Mouse (Mus musculus) hindbrain, embryonic 13.5 days (tissue): ENCODE results near the gene 4930442H23Rik. TPM values are rescaled to one million over a fixed set of nuclear protein-coding genes. Genes with fewer than 3 reads are reported as not detected.
A peak's percentile ranks its signal among the peaks of the same experiment; 100 is the strongest.
"Not testable (repeated sequence)": the region's sequence is repeated elsewhere in the genome, so short reads cannot be mapped to it uniquely, and the experiment has no call there.

Experiments
- ATAC-seq: fragments of 200-750 bp; cut with Nextera tagmentation; 2 replicates; pipeline ENCODE4 v1.8.0; 2017; ENCODE audit warnings: moderate TSS enrichment; ENCODE audit not compliant: low FRiP score
- H3K27ac ChIP-seq: fragments of 300-500 bp; sonication (generic); 2 replicates; pipeline ENCODE4 v1.5.1; 2015; ENCODE audit warnings: inconsistent platforms, mild to moderate bottlenecking, moderate library complexity
- H3K27me3 ChIP-seq: fragments of 300-500 bp; sonication (generic); 2 replicates; pipeline ENCODE4 v1.6.1; 2015; ENCODE audit warnings: mild to moderate bottlenecking, inconsistent platforms
- H3K36me3 ChIP-seq: fragments of 300-500 bp; sonication (generic); 2 replicates; pipeline ENCODE4 v1.6.1; 2015; ENCODE audit warnings: mild to moderate bottlenecking, inconsistent platforms
- H3K4me1 ChIP-seq: fragments of 300-500 bp; sonication (generic); replicated peaks from 2 replicates; pipeline ENCODE4 v1.6.1; 2015; ENCODE audit warnings: inconsistent platforms
- H3K4me2 ChIP-seq: fragments of 300-500 bp; sonication (generic); 2 replicates; pipeline ENCODE4 v1.6.1; 2015; ENCODE audit warnings: inconsistent platforms, mild to moderate bottlenecking, moderate library complexity
- H3K4me3 ChIP-seq: fragments of 300-500 bp; sonication (generic); 2 replicates; pipeline ENCODE4 v1.5.1; 2015; ENCODE audit warnings: mild to moderate bottlenecking, inconsistent platforms
- H3K9ac ChIP-seq: fragments of 300-500 bp; sonication (generic); 2 replicates; pipeline ENCODE4 v1.6.1; 2015; ENCODE audit warnings: mild to moderate bottlenecking, inconsistent platforms
- H3K9me3 ChIP-seq: fragments of 300-500 bp; sonication (generic); 2 replicates; pipeline ENCODE4 v1.6.1; 2016; ENCODE audit warnings: inconsistent platforms
- WGBS: fragments of 180-500 bp; shearing (Covaris S2); methylation state at CpG from one replicate; pipeline ENCODE4 v1.1.7; 2015; 5-methylcytosine and 5-hydroxymethylcytosine counted together
- polyA plus RNA-seq: library from polyadenylated mRNA; unstranded; fragments of >200 nt; fragmentation: Nextera tagmentation; extraction: Ambion mirVana; gene quantifications from 2 replicates; pipeline ENCODE4 v1.2.1, GENCODE M21; 2015

4930442H23Rik gene
- polyA plus RNA-seq: 0.13 and 0.26 TPM in 2 replicates

DNA sequence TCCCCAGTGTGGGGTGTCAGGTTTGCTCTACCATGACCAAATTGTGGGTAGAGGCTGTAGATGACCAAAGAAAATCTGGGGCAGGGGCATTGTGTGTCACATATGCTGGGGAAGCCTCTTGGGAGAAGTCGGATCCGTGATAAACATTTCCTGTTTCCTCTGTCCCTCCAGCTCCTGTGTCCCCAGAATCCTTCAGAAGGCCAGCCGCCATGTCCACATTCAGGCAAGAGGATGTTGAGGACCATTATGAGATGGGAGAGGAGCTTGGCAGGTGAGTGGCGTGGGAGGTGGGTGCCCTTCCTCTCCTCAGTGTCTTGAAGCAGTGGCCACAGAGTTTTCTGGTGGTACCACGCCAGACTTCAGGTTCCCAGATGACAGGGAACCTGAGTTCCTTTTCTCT is at the start of gene 4930442H23Rik:
TSS of gene 4930442H23Rik (minus strand) at position 45 of the 400 bp plus-strand sequence.
- no peaks in the 10 kb centered on the region for H3K9me3 ChIP-seq
- H3K9ac ChIP-seq: peak within 1 kb of the TSS; percentile 82
- 88% methylated on average over 5 of the region's 5 CpGs for WGBS
- no peaks in the 10 kb centered on the region for H3K27me3 ChIP-seq
- peaks cover 79% of the 10 kb centered on the region for H3K36me3 ChIP-seq
- H3K27ac ChIP-seq: peak within 1 kb of the TSS; percentile 94
- H3K4me3 ChIP-seq: peak within 1 kb of the TSS; percentile 66
- peak within 1 kb of the TSS; percentile 69 for H3K4me2 ChIP-seq
- H3K4me1 ChIP-seq: peaks cover 36% of the 10 kb centered on the region
- no peak for ATAC-seq

DNA sequence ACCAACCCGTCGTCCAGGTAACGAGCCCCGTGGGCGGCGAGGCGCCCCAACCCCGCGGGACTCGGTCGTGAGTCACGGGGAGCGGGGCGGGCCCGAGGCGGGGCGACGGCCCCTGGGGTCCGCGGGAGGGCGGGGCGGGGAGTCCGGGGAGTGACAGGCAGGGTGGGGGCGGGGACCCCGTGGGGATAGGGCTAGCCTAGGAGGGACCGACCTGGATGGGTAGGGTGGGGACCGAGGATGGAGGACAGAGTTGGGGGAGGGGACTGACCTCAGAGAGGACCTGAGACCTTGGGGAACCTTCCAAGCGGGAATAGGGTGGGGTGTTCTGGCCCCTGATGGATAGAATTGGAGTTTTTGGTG is 49.6 kb upstream of the 4930442H23Rik start:
- Histone ChIP-seq H3K9me3 (no peaks in the 10 kb centered on the region), H3K27ac (no peak overlapping the region), H3K4me3 (peak overlapping the region; percentile 70), H3K27me3 (peaks cover 11% of the 10 kb centered on the region), H3K4me2 (peak overlapping the region; percentile 66), H3K36me3 (peaks cover 12% of the 10 kb centered on the region; the same call in 1 of the 2 replicates), H3K9ac (peak overlapping the region; percentile 84), H3K4me1 (peaks cover 35% of the 10 kb centered on the region)
- WGBS: under 1% methylated on average over 27 of the region's 28 CpGs
- ATAC-seq: peak; percentile 37

DNA sequence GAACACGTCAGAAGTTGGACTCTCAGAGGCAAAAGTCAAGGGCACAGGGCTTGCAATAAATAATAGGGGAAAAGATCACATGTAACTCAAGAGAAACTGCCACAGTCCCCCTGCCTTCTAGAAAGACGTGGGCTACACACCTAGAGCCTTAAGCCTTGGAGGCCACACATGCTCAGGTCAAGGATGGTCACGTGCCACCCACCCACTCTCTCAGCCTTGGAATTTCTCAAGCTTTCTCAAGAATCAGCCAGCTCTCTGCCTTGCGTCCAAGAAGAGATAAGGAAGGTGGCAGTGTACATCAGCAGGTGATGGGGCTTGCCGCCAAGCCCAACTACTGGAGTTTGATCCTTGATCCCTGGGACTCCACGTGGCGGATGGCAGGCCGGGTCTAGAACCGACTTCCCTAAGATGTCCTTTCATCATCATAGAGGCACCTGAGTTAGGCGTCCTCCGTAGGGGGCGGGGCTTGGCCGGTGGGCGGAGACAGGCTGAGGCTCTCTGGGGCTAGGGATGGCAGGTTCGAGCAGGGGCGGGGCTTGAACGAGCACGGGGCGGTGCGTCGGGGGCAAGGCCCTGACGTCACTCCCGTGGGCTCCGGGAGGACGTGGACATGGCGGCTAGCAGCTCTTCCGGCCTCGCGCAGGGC is 49.1 kb upstream of the 4930442H23Rik start, which contains the start of gene Zfr2:
TSS of gene Zfr2 (plus strand) at position 576 of the 646 bp plus-strand sequence.
- Histone ChIP-seq H3K4me1 (peaks cover 40% of the 10 kb centered on the region), H3K27me3 (peaks cover 6% of the 10 kb centered on the region), H3K4me2 (peak within 1 kb of the TSS; percentile 66), H3K27ac (no peak within 1 kb of the TSS), H3K9ac (peak within 1 kb of the TSS; percentile 84), H3K36me3 (peaks cover 7% of the 10 kb centered on the region; the same call in 1 of the 2 replicates), H3K9me3 (no peaks in the 10 kb centered on the region), H3K4me3 (peak within 1 kb of the TSS; percentile 70)
- WGBS: 9% methylated on average over 29 of the region's 29 CpGs
- peak; percentile 62 for ATAC-seq

DNA sequence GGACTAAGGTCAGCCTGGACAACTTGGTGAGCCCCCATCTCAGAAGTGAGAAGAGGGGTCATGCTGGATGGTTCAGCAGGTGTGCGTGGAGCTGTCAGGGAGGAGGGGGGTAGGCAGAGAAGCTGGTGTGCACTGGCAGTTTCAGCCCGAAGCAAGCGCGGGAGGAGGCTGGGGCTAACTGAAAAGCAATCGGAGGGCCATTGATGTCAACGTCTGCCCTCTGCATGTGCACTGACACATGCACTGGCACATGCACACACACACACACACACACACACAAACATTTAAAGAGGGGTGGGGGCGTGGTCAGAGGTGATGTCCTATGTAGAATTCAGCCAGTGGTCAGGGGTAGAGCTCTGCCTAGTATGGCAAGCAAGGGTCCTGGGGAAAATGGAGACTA is 47.8 kb upstream of the 4930442H23Rik start:
- Histone ChIP-seq H3K27me3 (no peaks in the 10 kb centered on the region), H3K4me1 (peaks cover 46% of the 10 kb centered on the region), H3K4me3 (peak overlapping the region; percentile 58), H3K9ac (peak overlapping the region; percentile 87), H3K9me3 (no peaks in the 10 kb centered on the region), H3K27ac (peak overlapping the region; percentile 92), H3K36me3 (0 out of 2 replicates have a peak, but pooled peaks cover 4% of the 10 kb centered on the region), H3K4me2 (peak overlapping the region; percentile 75)
- 44% methylated on average over 7 of the region's 7 CpGs for WGBS
- ATAC-seq: no peak

DNA sequence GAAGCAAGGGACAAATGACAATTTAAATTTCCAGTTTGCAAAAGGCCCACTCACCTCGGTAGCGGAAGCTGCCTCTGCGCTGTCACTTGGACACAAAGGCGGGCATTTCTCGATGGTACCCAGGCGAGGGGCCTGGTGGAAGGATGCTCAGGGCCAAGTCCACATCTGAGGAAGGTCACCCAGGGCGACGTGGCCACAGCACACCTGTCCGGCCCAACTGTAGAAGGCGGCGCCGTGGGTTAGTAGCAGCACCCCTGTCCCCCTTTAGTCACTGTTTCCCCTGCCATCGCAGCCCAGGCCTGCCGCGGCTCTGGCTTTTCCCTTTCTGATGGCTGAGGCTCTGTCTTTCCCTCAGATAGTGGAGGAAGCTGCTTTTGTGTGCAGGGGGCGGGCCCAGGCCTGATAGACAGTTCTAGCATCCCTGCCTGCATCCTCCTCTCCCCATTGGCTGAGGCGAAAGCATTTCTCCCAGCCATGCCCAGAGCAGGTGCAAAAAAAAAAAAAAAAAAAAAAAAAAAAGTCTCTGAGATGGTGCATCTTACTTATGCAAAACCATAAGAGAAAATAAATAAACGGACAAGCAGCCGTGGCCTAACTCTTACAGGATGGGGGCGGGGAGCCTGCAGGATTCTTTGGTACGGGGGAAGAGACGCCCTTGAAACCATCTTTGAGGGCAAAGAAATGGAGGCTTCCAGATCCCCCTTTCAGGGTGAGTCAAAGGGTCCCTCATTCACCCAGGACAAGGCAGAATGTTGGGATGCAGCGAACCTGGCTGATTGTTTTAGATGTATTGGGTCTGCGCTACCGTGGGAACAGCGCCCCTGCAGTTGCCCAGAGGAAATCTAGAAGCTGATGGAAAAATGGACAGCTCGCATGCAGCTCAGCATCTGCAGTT is 47.0 kb upstream of the 4930442H23Rik start, which contains the start of gene Atcay:
TSS of gene Atcay (minus strand) at position 396 of the 895 bp plus-strand sequence.
- H3K4me2 ChIP-seq: peak within 1 kb of the TSS; percentile 75
- WGBS: 5% methylated on average over 27 of the region's 27 CpGs
- H3K27ac ChIP-seq: peak within 1 kb of the TSS; percentile 92
- peaks cover 47% of the 10 kb centered on the region for H3K4me1 ChIP-seq
- peaks cover 6% of the 10 kb centered on the region; the same call in 1 of the 2 replicates for H3K36me3 ChIP-seq
- peak within 1 kb of the TSS; percentile 58 for H3K4me3 ChIP-seq
- peak within 1 kb of the TSS; percentile 87 for H3K9ac ChIP-seq
- ATAC-seq: peak; percentile 87
- H3K27me3 ChIP-seq: no peaks in the 10 kb centered on the region
- H3K9me3 ChIP-seq: no peaks in the 10 kb centered on the region

DNA sequence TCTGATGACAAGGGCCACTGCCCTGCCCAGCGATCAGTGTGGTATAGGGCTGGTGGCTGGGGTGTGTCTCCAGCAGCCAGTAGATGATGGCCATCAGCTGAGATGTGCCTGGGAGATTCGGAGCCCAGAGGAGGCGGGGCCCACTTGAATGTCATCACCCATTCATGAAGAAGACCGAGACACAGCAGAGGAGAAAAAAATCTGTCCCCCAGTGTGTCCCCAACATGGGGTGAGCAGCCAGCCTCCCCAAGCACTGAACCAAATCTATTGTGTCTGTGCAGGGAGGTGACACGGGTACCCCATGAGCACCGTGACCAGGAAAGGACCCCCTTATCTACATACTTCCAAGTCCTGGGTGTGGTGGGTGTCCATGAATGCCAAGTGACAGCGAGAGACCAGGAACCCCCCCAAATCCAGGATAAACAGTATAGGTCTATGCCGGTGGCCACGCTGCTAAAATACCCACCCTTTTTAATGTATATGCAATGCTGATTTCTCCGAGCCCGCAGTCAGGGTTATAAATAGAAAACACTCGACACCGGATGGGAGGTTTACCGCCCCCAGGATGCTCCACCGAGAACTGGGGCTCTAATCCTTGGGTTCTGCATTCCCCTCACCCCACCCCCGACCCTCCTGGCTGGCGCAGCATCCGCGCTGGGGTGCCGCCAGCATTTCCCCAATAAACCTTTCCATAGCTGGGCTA is 46.2 kb upstream of the 4930442H23Rik start:
- H3K9me3 ChIP-seq: no peaks in the 10 kb centered on the region
- WGBS: 6% methylated on average over 20 of the region's 20 CpGs
- H3K4me1 ChIP-seq: peaks cover 47% of the 10 kb centered on the region
- peak overlapping the region; percentile 92 for H3K27ac ChIP-seq
- H3K4me3 ChIP-seq: peak overlapping the region; percentile 58
- peak overlapping the region; percentile 87 for H3K9ac ChIP-seq
- H3K4me2 ChIP-seq: peak overlapping the region; percentile 75
- peaks cover 6% of the 10 kb centered on the region for H3K36me3 ChIP-seq
- 0 out of 2 replicates have a peak, but pooled peaks have one; percentile 22 for ATAC-seq
- no peaks in the 10 kb centered on the region for H3K27me3 ChIP-seq

DNA sequence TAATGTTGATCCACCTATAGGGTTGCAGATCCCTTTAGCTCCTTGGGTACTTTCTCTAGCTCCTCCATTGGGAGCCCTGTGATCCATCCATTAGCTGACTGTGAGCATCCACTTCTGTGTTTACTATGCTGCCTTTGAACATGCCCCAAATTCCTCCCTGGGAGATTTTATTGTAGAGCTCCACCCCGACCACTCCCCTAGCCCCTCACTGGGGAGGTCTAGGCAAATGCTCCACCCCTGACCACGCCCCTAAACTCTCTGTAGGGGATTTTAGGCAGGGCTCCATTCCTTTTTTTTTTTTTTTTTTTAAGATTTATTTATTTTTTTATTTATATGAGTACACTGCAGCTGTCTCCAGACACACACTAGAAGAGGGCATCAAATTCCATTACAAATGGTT is 40.1 kb upstream of the 4930442H23Rik start:
- peaks cover 20% of the 10 kb centered on the region for H3K4me1 ChIP-seq
- H3K9ac ChIP-seq, H3K4me2 ChIP-seq, H3K4me3 ChIP-seq, H3K27ac ChIP-seq, ATAC-seq, H3K9me3 ChIP-seq, H3K27me3 ChIP-seq: not testable (repeated sequence)
- WGBS: 72% methylated on average over 2 of the region's 2 CpGs
- H3K36me3 ChIP-seq: peaks cover 63% of the 10 kb centered on the region

DNA sequence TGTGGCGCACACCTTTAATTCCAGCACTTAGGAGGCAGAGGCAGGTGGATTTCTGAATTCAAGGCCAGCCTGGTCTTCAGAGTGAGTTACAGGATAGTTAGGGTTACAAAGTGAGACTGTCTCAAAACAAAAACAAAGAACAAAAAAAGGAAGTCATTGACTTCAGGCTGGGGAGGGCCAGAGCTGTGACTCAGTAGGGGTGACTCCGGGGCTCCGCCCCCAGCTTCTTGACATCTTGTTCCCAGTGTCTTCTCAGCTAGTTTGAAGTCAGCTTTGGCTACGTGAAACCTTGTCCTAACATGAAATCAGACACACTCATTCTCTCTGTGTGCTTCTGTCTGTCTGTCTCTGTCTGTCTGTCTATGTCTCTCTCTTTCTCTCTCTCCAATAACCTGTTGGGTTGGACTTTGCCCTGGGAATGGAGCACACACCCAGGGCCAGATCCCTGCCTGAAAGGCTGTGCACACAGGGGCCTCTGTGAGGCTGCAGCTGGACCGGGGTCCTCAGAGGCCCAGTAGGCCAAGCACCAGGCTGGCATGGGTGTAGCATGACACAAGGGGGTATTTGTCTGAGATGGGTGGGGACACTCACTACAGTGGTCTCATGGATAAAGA is 37.9 kb upstream of the 4930442H23Rik start:
- Histone ChIP-seq H3K36me3 (peaks cover 79% of the 10 kb centered on the region), H3K4me3 (no peak overlapping the region), H3K4me1 (0 out of 2 replicates have a peak, but pooled peaks cover 1% of the 10 kb centered on the region), H3K4me2 (no peak overlapping the region), H3K27ac (no peak overlapping the region), H3K27me3 (no peaks in the 10 kb centered on the region), H3K9me3 (no peaks in the 10 kb centered on the region), H3K9ac (no peak overlapping the region)
- 93% methylated on average over 5 of the region's 5 CpGs for WGBS
- ATAC-seq: no peak

DNA sequence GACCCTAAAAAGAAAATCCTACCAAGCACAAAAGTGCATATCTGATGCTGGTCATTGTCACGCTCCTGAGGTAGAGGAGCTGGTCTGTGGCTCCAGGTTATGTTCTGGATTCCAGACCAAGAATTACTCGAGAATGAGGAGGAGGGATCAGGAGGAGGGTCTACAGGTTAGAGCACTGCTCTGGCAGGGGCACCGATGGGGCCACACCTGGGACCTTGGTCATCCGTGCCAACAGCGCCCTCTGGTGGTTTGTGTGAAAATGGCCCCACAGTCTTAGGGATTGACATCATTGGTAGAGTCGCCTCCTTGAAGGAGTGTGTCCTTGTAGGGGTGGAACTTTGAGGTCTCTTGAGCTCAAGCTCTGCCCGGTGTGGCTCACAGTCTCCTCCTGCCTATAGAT is 34.3 kb upstream of the 4930442H23Rik start:
- H3K9ac ChIP-seq: no peak overlapping the region
- H3K36me3 ChIP-seq: peaks cover 92% of the 10 kb centered on the region
- H3K27ac ChIP-seq: no peak overlapping the region
- no peaks in the 10 kb centered on the region for H3K9me3 ChIP-seq
- H3K4me3 ChIP-seq: no peak overlapping the region
- no peak for ATAC-seq
- H3K4me1 ChIP-seq: no peaks in the 10 kb centered on the region
- H3K27me3 ChIP-seq: no peaks in the 10 kb centered on the region
- no peak overlapping the region for H3K4me2 ChIP-seq
- WGBS: 37% methylated on average over 7 of the region's 7 CpGs

DNA sequence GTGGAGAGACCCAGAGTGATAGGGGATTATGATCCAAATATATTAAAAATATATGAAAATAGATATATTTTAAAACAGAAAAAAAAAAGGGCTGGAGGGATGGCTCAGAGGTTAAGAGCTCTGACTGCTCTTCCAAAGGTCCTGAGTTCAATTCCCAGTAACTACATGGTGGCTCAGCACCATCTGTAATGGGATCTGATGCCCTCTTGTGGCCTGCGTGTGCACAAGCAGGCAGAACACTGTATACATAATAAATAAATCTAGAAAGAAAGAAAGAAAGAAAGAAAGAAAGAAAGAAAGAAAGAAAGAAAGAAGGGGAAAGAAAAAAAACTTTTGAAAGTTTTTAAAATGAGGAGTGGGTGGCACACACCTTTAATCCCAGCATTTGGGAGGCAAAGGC is 33.6 kb upstream of the 4930442H23Rik start:
- not testable (repeated sequence) for H3K27ac ChIP-seq, ATAC-seq, H3K27me3 ChIP-seq, H3K9ac ChIP-seq, H3K4me3 ChIP-seq, H3K4me1 ChIP-seq, H3K9me3 ChIP-seq, H3K4me2 ChIP-seq
- H3K36me3 ChIP-seq: peaks cover 92% of the 10 kb centered on the region
- WGBS: 23% methylated on average over 1 of the region's 1 CpGs

DNA sequence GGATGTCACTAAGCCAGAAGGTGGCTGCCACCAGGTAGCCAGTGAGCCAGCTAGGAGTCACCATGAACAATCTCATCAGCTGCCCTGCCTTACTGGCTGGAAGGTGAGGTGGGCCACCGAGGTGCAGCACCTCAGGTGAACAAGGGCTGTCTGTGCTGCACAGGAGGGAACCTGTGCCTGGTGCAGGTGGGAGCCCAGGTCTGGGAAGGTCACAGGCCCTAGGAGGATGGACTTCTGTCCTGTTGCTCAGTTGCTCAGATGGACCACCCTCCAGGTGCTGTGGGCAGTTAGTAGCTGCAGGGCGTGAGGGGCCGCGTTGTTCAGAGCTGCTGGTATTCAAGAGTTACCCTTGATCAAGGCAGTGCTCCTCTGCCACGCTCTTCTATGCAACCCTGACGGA is 33.2 kb upstream of the 4930442H23Rik start:
- WGBS: 88% methylated on average over 6 of the region's 6 CpGs
- Histone ChIP-seq H3K27ac (no peak overlapping the region), H3K4me1 (no peaks in the 10 kb centered on the region), H3K27me3 (no peaks in the 10 kb centered on the region), H3K4me2 (no peak overlapping the region), H3K36me3 (peaks cover 92% of the 10 kb centered on the region), H3K4me3 (no peak overlapping the region), H3K9ac (no peak overlapping the region), H3K9me3 (peaks cover 4% of the 10 kb centered on the region; the same call in 1 of the 2 replicates)
- no peak for ATAC-seq
